Mouse (Mus musculus): Measurements from ENCODE around the gene Prps1.

DNA sequence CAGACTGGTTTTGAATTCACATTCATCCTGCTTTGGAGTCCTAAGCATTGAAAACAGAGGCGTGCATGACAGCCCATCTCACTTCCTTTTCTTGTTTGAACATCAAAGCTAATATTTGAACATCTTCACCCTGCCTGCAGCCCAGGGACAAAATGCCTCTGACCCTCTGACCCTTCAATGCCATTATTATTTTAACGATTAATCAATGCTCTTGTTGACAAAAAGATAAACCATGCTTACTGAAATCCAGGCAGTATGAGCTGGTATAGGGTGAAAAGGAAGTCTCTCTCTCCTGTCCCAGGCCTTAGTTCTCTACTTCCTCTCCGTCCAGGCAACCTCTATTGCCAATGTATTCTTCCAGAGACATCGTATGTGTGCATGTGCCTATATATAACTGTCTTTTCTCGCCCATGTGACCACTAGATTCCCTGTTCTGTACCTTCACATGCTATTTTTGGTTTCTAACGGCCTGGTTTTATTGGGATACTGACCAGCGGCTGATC is 37.2 kb downstream of the Prps1 start:
- TF ChIP-seq CTCF (IDR thresholded peaks at IDR 0.05; ENCODE audit: insufficient read depth, low read depth, low read length) (no peak), POLR2A (IDR thresholded peaks at IDR 0.05; ENCODE audit: insufficient read depth, low read depth, low read length) (no peak)
